Mouse (Mus musculus) CD4-positive helper T cell, adult 2 months (primary cell): ENCODE results near the gene Spop.
A peak's percentile ranks its signal among the peaks of the same experiment; 100 is the strongest.

Experiments used
- DNase-seq: peaks from one replicate; pipeline ENCODE4 v3.0.0-alpha.2; 2012; ENCODE audit warnings: low read depth, missing footprints, low spot score

The Spop gene

DNA sequence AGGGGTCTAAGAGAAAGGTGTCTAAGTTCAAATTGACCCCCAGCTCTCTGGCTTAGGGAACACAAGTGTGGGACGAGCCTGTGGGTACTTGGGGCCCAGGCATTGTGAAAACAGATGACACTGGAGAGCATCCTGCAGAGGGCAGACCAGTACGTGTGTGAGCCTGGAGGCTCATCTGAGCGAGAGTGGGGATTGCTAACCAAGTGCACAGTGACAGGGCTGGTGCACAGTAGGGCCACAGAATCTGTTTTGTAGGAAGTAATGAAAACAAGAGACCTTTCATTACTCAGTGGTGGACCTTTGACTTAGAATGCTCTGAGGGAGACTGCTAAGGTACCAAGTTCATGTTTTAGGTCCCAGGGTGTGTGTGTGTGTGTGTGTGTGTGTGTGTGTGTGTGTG is 106.1 kb downstream of the Spop start:
- no peak for DNase-seq

- DNase-seq: peak; percentile 88
These were observed 106.7 kb downstream of the Spop start for GRCm38 (mm10) chr11:95520456-95521072.

DNA sequence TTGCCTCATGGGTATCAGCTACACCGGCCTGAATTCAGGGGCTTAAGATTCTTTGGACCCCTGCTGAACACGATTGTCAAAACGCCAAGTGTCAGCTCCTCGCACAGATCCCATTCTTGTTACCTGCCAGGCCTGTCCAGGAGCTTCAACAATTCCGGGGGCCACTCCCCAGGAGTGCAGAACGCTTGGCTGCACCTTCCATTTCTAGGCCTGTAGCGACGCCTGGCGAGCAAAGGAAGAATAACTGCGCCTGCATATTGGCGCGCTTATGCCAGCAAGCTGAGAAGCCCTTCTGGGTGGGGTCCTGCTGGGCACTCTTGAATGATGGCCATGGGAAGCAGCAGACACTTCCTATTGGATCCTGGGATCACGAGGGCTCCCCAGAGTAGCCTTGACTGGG is 107.7 kb downstream of the Spop start:
- peak; percentile 76 for DNase-seq

GRCm38 (mm10) chr11:95527307-95527706 is 113.4 kb downstream of the Spop start:
- DNase-seq: no peak

DNA sequence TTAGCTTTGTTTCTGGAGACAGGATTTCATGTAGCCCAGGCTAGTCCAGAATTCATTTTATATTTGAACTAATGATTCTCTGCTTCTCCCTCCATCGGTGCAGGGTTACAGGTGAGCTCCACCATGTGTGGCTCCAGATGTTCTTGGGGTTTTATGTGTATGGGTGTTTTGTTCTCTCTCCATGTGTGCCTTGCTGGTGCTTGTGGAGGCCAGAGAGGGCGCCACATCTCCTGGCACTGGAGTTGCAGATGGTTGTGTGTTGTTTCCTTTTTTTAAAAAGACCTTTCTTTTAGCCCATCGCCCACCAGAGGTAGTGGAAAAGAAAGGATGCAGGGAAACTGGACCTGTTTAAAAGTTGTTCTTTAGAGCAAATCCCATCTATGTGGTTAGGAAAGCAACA is 114.4 kb downstream of the Spop start:
- DNase-seq: no peak

DNA sequence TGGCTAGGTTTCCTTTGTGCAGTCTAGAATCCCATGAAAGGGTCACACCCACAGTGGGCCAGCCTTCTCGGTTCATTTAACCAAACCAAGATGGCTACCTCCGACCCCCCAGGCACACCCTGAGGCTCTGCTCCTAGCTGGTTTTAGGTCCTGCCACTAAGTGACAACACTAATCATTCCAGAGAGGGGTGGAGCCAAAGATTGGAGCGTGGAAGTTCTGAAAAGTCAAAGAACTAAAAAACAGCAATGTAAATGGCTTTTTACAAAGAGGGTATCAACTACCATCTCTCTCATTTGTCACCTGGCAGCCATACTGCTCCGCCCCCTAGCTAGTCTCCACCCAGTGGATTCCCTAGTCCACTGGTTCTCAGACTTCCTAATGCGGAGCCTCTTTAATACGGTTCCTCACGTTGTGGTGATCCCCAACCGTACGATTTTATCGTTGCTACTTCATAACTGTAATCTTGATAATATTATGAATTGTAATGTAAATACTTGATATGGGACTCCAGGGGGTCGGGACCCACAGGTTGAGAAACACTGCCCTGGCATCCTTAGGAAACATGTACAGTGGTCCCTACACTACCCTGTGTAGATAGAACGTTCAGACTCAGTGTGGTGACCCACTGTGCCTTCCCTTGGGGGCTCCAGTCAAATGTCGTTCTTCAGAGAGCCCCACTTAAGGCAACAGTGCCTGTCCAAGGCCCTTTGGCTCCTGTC is 118.6 kb downstream of the Spop start:
- DNase-seq: no peak

DNA sequence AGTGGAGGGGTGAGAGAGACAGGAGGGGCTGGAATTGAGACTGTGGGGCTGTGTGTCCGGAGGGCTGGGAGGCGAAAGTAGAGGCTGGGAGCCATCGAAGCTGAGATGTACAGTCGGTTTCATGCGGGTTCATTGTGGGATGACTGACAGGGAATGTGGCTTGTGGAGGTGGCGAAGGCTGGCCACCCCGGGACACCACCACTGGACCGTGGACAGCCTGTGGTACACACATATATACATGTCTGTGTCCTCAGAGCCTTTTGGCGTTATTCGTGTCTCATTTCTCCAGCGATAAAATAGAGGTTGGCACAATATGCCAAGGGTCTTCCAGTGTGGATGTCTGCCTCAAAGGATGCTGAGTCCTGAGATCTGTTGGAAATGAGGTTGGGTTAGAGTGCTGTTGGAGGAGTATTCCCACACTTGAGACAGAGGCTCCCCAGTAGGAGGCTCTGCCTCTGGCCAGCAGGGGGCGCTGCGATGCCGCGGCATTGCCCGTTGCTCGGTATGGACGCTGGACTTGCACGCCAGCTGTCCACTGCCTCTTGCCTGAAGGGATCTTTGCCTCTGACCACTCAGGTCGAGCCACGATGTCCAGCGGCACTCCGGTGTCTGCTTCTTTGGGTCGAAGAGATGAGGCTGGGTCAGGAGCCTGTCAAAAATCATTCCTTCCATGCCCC is 119.7 kb downstream of the Spop start:
- DNase-seq: peak; percentile 47

DNA sequence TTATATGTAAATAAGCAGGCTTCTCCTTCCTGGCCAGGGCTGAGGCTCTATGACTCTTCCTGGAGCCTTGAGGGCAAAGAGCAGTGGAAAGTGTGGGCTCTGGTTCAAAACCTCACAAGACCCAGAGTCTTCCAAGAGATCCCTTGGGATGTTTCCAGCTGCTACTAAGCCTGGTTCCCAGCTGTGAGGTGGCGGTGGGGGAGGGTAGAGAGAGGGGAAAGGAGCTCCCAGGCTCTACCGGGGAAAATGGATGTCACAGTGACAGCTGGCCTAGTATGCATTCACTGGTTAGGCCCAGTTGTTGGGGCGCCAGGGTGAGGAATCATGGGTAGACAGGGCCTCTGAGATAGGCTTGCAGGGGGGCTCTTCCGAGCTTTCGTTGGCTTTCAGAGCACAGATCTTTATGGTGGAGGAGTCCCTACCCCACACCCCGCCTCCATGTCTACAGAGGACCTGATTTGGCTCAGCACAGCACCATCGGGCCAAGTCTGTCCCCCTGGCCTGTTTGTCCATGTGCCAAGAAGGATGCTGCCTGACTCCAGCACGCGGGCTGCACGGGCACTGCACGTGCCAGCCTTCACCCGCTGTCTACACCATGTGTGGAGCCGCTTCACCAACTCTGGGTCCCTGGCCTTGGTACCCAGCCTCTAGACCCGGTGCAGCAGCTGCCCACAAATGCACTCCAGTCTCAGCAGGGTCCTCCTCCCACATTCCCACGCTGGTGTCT is 124.7 kb downstream of the Spop start:
- DNase-seq: no peak

GRCm38 (mm10) chr11:95540637-95541385 is 126.9 kb downstream of the Spop start:
- no peak for DNase-seq
